Mouse (Mus musculus) thymus, adult 2 months (tissue): Measurements from ENCODE around the gene Itfg2.

Source experiments
- CTCF ChIP-seq: fragments of 200-500 bp; IDR thresholded peaks from 2 replicates; pipeline ENCODE4 v1.5.1; 2012; ENCODE audit warnings: mild to moderate bottlenecking, control low read depth, low read length, moderate library complexity, borderline replicate concordance; ENCODE audit not compliant: control insufficient read depth, poor library complexity, insufficient read depth; ENCODE audit errors: extremely low read depth
- POLR2A ChIP-seq: fragments of 200-500 bp; IDR thresholded peaks from 2 replicates; pipeline ENCODE4 v1.6.1; 2012; ENCODE audit warnings: mild to moderate bottlenecking, low read length, control low read depth, moderate library complexity; ENCODE audit not compliant: control insufficient read depth, poor library complexity, insufficient read depth; ENCODE audit errors: extremely low read depth

- TF ChIP-seq CTCF (no peak), POLR2A (no peak)
Measured at GRCm38 (mm10) chr6:128435474-128435873, 10.7 kb upstream of the Itfg2 start.
